Mouse (Mus musculus) splenic B cell, adult 2 months (primary cell): ENCODE results near the gene Hist1h3f.
"Not testable (repeated sequence)": the region's sequence is repeated elsewhere in the genome, so short reads cannot be mapped to it uniquely, and the experiment has no call there.

ENCODE experiments used
- DNase-seq: peaks from one replicate; pipeline ENCODE4 v3.0.0-alpha.2; 2011; ENCODE audit warnings: low read depth, low spot score
- H3K27me3 ChIP-seq: 2 replicates; pipeline ENCODE4 v1.6.1; 2012; ENCODE audit warnings: mild to moderate bottlenecking, low read length, moderate library complexity, mixed read lengths; ENCODE audit not compliant: control insufficient read depth, poor library complexity, insufficient read depth, severe bottlenecking
- H3K36me3 ChIP-seq: 2 replicates; pipeline ENCODE4 v1.6.1; 2012; ENCODE audit warnings: mild to moderate bottlenecking, low read length, moderate library complexity, mixed read lengths; ENCODE audit not compliant: control insufficient read depth, poor library complexity, insufficient read depth, severe bottlenecking

The Hist1h3f gene

DNA sequence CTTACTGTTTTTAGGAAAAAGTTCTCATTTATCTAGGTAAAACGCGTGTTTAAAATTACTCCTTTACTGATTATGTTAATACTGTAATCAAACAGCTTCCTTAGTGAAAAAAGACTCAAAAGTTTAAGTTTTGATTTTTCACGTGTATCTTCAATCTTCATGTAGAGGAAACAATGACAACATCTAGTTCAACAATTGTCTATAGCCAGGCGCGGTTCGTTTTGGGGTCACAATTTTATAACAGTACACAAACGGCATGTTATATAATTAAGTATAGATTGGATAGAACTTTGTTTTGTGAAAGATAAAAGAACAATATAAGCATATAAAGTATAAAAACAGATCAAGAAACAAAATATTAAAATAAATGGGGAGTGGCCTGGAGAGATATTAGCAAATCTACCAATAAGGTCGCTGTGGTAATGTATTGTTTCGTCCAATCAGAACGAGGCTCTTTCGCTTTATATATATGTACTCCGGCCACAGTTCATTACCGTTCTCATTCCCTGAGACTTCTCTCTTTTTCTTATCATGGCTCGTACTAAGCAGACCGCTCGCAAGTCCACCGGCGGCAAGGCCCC is 31.5 kb downstream of the Hist1h3f start, which contains the start of gene Hist1h3d:
TSS of gene Hist1h3d (plus strand) at position 493 of the 581 bp plus-strand sequence.
- no peaks in the 10 kb centered on the region for H3K36me3 ChIP-seq
- no peaks in the 10 kb centered on the region for H3K27me3 ChIP-seq
- peak; percentile 92 for DNase-seq

DNA sequence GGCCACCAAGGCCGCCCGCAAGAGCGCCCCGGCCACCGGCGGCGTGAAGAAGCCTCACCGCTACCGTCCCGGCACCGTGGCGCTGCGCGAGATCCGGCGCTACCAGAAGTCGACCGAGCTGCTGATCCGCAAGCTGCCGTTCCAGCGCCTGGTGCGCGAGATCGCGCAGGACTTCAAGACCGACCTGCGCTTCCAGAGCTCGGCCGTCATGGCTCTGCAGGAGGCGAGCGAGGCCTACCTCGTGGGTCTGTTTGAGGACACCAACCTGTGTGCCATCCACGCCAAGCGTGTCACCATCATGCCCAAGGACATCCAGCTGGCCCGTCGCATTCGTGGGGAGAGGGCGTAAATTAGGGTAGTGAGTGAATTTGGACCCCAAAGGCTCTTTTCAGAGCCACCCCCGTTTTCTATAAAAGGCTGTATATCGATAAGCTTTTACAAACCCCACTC is 32.0 kb downstream of the Hist1h3f start:
- H3K36me3 ChIP-seq, H3K27me3 ChIP-seq: not testable (repeated sequence)
- peak; percentile 18 for DNase-seq

DNA sequence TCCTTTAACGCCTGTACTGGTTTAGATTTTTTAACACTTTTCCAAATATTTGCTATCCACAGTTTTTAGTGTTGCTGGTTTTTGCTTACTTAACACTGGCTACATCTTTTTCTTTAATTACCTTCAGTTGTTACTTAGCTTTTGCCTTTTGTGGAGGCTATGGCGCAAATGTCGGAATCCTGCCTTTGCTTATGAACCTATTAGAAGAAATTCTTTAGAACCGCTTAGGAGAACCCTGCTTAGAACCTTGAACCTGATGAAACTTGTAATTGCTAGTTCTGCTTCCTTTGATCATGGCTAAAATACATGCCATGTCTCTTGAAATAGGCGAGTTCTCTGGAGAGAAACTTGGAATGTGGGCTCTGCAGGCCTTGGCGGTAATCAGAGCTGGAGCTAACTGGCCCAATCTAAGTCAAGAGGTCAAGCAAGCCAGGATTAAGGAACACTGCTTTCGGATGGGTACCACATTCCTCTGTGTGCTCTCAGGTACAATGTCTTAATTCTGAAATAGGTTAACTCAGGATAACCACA is 32.6 kb downstream of the Hist1h3f start:
- Histone ChIP-seq H3K36me3 (no peaks in the 10 kb centered on the region), H3K27me3 (no peaks in the 10 kb centered on the region)
- DNase-seq: no peak

DNA sequence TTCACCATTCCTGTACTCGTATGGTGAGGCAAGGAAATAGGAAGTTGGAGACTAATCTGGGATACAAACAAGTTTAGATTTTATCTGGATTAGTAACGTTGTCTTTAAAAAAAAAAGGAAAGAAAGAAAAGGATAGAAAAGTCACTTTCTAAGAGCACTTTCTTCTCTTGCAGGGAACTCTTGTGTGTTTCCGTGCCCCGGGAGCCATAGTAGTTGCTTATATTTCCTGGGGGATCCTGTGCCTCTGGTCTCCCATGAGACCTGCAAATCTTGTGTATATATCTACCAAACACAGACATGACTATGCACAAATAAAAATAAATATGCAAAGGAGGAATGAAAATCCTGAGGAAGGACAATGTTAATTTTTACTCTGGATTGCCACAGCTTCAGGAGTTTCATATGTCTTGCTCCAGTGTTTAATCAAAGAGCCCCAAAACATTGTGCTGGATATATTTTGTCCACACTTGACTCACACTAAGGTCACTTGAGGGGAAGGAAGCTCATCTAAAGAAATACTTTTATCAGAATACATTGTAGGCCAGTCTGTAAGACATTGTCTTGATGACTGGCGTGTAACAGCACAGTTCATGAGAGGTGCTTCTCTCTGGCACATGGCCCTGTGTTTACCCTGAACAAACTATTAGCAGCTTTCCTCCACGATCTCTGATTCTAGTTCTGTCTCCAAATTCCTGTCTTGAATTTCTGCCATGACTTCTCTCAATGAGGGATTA is 33.2 kb downstream of the Hist1h3f start:
- Histone ChIP-seq H3K36me3 (no peaks in the 10 kb centered on the region), H3K27me3 (no peaks in the 10 kb centered on the region)
- DNase-seq: no peak

DNA sequence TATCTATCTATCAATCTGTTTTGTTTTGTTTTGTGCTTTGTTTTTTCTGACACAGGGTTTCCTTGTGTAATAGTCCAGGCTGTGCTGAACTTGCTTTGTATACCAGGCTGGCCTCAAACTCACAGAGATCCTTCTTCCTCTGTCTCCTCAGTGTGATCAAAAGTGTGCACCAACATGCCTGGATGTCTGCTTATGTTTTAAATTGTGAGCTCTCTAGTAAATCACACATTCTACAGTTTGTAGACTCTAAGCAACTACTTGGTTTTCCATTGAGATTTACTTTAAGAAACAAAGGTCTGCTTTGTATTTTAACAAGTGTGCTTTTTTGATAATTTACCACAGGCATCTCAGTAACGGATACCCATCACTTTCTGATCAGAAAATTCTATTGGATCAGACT is 34.0 kb downstream of the Hist1h3f start:
- Histone ChIP-seq H3K27me3 (no peaks in the 10 kb centered on the region), H3K36me3 (no peaks in the 10 kb centered on the region)
- no peak for DNase-seq

DNA sequence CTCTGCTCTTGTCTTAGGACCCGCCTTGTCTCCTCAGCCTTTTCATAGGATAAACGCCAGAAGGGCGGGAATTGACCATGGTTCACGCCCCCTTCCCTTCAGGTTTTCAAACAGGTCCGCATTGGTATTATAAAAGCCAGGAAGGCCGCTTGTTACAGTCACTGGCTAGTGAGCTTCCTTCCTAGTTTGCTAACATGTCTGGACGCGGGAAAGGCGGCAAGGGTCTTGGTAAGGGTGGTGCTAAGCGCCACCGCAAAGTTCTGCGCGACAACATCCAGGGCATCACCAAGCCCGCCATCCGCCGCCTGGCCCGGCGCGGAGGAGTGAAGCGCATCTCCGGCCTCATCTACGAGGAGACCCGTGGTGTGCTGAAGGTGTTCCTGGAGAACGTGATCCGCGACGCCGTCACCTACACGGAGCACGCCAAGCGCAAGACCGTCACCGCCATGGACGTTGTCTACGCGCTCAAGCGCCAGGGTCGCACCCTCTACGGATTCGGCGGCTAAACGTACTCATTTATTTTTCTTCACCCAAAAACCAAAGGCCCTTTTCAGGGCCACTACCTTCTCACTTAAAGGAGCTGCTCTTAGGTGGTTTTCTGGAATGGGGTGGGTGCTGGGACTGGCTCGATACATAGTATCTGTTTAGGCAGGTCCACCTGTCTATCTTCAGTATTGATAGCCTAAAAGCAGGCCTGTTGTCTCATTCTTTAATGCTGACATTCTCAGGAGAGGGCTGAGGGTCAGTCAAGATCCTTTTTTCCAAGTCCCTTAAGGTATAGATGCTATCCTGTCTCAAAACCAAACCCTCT is 37.8 kb downstream of the Hist1h3f start, which contains the start of gene Hist1h4d:
TSS of gene Hist1h4d (plus strand) at position 191 of the 811 bp plus-strand sequence.
- no peaks in the 10 kb centered on the region for H3K27me3 ChIP-seq
- peak; percentile 97 for DNase-seq
- H3K36me3 ChIP-seq: no peaks in the 10 kb centered on the region

DNA sequence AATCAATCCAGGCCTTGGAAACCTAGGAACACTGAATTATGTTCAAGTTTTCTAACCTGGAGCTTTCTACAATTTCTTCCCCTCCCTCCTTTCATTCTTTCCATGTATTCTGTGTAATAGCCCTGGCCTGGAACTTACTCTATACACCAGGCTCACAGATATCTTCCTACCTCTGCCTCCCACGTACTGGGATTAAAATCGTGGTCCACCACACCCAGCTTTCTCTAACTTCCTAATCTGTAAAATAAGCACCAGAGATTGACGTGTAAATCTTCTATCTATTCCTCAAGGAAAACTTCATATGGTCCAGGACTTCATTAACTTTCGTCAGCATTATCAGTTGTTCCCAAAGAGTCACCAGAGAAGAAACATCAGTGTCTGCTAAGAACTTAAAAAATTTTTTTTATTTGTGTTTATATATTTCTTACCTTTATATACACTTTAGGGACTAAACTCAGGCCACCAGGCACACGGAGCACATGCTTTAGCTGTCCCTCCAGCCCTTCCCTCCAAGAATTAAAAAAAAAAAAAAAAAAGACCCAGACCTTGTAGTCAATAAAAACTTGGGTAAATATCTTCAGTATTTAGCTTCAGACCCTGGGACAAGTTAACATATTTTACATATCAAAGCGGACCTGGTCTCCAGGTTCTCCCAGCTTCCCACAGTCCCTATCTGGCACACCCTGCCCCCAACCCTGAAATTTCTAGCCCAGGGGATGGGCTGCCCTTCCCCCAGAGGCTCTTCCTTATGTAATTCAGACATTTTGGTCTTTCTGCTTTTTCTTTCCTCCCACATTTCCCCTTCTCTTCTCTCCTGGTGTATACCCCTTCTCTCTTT is 38.6 kb downstream of the Hist1h3f start:
- DNase-seq: no peak
- H3K27me3 ChIP-seq: no peaks in the 10 kb centered on the region
- H3K36me3 ChIP-seq: no peaks in the 10 kb centered on the region

DNA sequence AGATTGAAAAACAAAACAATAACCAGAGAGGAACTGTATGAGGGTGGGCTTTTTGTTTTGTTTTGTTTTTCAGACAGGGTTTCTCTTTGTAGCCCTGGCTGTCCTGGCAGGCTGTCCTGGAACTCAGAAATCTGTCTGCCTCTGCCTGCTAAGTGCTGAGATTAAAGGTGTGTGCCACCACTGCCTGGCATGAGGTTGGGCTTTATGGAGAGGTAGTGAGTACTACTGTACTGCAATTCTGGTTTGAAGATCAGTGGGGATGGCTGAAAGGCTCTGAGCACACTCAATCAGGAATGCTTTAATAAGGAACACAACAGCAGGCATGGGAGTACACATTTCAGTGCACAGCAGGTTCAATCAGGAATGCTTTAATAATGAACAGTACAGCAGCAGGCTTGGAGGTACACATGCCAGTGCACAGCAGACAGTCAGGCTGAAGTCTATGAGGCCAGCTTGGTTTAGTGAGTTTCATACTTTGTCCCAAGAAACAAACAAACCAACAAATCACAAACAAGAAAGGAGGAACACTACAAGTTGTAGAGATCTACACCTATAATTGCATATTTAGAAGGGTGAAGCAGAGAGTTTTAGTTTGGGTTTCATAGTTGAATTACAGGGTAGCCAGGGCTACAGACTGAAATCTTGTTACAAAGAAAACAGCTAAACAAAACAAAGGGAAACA is 39.7 kb downstream of the Hist1h3f start:
- Histone ChIP-seq H3K27me3 (no peaks in the 10 kb centered on the region), H3K36me3 (no peaks in the 10 kb centered on the region)
- DNase-seq: peak; percentile 8

DNA sequence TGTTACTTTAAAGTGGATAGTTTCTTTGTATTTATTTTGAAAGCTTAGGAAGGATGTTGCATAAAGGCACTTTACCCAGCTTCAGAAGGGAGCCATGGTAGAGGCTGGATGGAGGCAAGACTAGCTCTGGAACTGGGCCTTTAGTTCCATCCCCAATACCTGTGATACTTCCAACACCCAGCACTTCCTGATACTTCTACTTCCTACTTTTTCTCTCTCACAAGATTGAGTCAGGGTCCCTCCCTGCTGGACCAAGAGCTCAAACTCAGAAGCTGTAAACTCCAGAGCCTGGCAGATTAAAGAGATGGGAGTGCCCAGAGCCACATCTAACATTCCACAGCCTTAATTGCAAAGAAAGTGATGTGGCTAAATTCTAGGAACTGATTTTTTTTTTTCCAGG is 40.5 kb downstream of the Hist1h3f start:
- peak; percentile 10 for DNase-seq

DNA sequence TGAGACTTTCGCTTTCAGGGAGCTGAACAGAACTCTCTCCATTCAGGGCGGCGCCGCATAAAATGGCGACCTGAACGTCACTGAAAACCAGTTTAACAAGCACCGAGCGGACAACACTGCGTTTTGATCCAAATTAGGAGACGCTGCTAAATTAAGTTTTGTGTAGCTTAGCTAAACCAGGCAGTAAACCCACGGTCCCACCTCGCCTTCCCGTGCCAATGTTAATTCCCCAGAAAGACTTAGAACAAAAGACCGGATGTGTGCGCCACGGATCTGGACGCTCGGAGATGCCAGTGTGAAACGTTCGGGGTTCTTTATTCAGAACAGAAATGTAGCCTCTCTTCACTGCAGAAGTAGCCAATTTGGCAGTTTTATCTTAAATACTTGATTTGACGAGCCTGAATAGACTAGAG is 41.2 kb downstream of the Hist1h3f start:
- Histone ChIP-seq H3K27me3 (no peaks in the 10 kb centered on the region), H3K36me3 (no peaks in the 10 kb centered on the region)
- DNase-seq: peak; percentile 80

More for the DNA sequence above, 40.5 kb downstream of the Hist1h3f start:
- no peaks in the 10 kb centered on the region for H3K36me3 ChIP-seq
- no peaks in the 10 kb centered on the region for H3K27me3 ChIP-seq

DNA sequence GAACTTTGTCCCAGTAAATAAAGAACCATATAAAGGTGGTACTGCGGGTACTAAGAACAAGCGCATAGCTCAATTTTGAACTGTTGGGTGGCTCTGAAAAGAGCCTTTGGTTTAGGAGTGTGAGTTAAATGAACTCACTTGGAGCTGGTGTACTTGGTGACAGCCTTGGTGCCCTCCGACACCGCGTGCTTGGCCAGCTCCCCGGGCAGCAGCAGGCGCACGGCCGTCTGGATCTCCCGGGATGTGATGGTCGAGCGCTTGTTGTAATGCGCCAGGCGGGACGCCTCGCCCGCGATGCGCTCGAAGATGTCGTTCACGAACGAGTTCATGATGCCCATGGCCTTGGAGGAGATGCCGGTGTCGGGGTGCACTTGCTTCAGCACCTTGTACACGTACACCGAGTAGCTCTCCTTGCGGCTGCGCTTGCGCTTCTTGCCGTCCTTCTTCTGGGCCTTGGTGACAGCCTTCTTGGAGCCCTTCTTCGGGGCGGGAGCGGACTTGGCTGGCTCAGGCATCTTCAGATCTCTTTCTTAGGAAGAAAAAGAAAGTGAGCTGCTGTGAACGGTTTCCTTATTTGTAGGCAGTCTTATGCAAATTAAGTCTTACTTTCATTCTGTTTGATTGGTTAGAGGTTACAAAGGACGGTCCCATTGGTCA is 41.7 kb downstream of the Hist1h3f start:
- H3K27me3 ChIP-seq, H3K36me3 ChIP-seq: not testable (repeated sequence)
- peak; percentile 94 for DNase-seq

DNA sequence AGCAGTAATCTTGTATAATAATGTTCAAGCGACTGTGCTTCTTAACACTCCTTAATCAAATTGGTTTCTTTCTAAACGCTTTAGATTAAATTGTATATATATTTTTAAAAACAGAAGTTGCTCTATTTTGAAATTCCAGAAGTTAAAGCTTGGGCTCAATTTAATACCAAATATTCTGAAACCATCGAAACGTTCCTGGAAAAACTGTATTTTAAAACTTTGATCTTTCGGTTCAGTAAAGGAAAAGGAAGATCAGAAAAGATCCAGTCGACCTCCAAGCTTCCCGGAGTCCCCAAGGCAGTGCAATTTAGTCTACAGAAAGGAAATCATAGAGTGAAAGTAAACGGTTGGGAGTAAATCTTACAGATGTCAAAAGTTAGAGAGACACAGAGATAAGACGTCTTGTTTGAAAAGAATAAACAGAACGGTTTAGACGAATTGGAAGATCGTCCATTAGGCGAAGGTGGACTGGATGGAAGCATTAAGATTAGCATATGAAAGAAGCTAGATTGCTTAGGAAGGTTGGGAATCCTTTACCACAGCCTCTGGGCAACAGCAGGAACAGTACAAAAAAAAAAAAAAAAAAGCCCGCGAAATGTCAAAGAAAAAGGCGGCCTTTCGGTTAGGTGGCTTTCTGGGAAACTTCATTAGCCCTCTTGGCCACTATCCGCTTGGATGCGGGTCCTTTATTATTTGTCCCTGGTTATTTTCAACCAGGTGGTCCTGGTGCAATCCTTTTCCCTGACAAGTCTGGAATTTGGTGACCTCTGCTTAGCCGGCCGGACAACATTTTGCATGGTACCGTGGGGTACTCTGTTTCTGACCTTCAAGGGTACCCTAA is 42.5 kb downstream of the Hist1h3f start:
- peak; percentile 24 for DNase-seq
- no peaks in the 10 kb centered on the region for H3K27me3 ChIP-seq
- no peaks in the 10 kb centered on the region for H3K36me3 ChIP-seq

DNA sequence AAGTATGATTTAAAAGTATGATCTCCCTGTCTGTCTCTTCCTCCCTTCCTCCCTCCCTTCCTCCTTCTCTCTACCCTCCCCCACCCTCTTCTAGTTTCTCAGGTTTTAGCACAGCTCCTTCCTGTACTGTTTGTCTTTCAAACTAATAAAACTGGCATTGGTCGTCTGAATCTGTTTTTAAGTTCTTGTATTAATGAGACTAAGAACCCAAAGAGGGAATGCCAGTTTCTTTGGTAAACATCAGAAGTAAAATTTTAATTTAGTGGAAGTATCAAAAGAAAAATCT is 43.0 kb downstream of the Hist1h3f start:
- no peaks in the 10 kb centered on the region for H3K27me3 ChIP-seq
- H3K36me3 ChIP-seq: no peaks in the 10 kb centered on the region
- DNase-seq: peak; percentile 7
